Mouse (Mus musculus): ENCODE measurements around the gene Dock1.

GRCm38 (mm10) chr7:134809241-134809975 is 139.0 kb downstream of the Dock1 start:
- TF ChIP-seq CTCF (IDR thresholded peaks at IDR 0.05): no peak
- TF ChIP-seq EP300 (IDR thresholded peaks at IDR 0.05): no peak

Measured in lung, postnatal 0 days (tissue).